Mouse (Mus musculus) G1E (cell line): ENCODE measurements around the gene Nbr1.
"Not testable (repeated sequence)": the region's sequence is repeated elsewhere in the genome, so short reads cannot be mapped to it uniquely, and the experiment has no call there.

Source experiments
- CTCF ChIP-seq: IDR thresholded peaks from 2 replicates; pipeline ENCODE4 v1.5.1; 2012; ENCODE audit warnings: low read depth, low read length, inconsistent platforms, mixed read lengths
- GATA1 ChIP-seq: IDR thresholded peaks from 2 replicates; pipeline ENCODE4 v1.6.1; 2012; ENCODE audit warnings: borderline replicate concordance, low read length, inconsistent platforms, mixed read lengths
- POLR2AphosphoS5 ChIP-seq: IDR thresholded peaks from 2 replicates; pipeline ENCODE4 v1.6.1; 2012; ENCODE audit warnings: low read depth, low read length, inconsistent platforms; ENCODE audit not compliant: insufficient replicate concordance
- TAL1 ChIP-seq: conservative IDR thresholded peaks from 2 replicates; pipeline ENCODE4 v1.6.1; 2012; ENCODE audit warnings: low read depth, low read length, inconsistent platforms, mixed read lengths

DNA sequence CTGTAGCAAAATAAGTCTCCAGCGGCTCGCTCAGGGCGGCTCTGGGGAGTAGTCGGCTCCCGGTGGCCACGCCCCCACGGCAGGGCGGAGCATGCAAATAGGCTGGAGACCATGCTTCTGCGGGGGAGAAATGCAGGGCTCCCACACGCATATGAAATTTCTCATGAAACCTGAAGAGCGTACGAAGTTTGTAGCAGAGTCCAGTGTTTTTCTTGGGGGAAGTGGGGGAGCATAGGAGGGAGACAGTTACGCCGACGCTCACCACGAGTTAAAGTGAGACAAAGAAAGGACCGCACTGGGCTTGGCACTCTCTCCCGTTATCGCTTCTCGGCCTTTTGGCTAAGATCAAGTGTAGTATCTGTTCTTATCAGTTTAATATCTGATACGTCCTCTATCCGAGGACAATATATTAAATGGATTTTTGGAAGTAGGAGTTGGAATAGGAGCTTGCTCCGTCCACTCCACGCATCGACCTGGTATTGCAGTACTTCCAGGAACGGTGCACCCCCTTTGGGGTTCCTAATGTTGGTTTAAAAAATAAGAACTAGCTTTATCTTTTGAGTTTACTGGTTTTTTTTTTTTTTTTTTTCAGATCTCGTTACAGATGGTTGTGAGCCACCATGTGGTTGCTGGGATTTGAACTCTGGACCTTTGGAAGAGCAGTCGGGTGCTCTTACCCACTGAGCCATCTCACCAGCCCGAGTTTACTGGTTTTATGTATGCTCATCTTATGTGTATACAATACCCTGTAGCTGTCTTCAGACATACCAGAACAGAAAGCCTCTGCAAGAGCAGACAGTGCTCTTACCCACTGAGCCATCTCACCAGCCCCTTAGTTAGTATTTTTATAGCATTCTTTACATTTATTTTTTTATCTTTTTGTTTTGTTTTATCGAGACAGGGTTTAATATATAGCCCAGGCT lies 52.8 kb downstream of the Nbr1 start:
- TF ChIP-seq CTCF, GATA1, TAL1: not testable (repeated sequence)
- peak; percentile 47; the same call in 1 of the 2 replicates for TF ChIP-seq POLR2AphosphoS5
